Mouse (Mus musculus) megakaryocyte, embryonic 14.5 days (primary cell): Measurements from ENCODE around the gene Plekhb2.

ENCODE experiments used
- FLI1 ChIP-seq: IDR thresholded peaks from 2 replicates; pipeline ENCODE4 v1.6.1; 2012; ENCODE audit warnings: low read length, inconsistent platforms, mixed read lengths
- GATA1 ChIP-seq: IDR thresholded peaks from 3 replicates; pipeline ENCODE4 v1.6.1; 2012; ENCODE audit warnings: mixed read lengths, low read length, inconsistent platforms, borderline replicate concordance

GRCm38 (mm10) chr1:34850343-34851136, 764 bp downstream of the Plekhb2 start:
- no peak for TF ChIP-seq GATA1
- no peak for TF ChIP-seq FLI1
